Mouse (Mus musculus) cerebellum, adult 11-12 months (tissue): ENCODE data around the gene Invs.

Source experiments
- DNase-seq: peaks from one replicate; pipeline ENCODE4 v3.0.0; 2022

Invs gene

DNA sequence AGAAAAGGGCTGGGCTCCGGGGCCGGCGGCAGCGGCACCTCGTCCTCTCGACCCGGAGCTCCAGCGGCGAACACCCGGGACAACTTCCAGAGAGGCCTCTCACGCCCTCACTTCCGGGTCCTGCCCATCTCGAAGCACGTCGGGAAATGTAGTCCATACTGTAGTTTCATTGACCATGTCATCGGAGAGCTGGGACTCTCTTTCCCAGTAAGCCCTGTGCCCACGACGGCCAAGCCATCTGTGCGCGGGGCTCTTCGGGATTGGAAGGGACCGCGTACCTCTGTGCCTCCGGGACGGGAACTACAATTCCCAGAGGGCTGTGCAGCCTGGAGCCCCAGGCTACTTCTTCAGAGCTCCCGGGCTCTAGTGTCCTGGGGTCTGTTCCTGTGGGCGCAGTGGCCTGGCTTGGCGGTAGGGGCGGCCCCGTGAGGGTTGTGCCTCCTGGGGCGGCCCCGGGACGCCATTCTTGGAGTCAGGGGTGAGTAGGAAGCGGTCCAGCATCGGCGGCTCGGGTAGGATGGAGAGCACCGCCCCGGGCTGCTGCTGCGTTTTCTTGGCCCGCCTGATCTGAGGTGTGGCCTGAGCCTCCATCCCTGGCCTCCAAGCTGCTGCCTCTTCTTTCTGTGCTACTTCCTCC lies at the start of gene Invs, which contains the start of gene Erp44:
Gene Invs (plus strand): TSS at position 263 of the 637 bp plus-strand sequence.
Gene Erp44 (minus strand): TSS at position 61 of the 637 bp plus-strand sequence.
- peak; percentile 98 for DNase-seq

DNA sequence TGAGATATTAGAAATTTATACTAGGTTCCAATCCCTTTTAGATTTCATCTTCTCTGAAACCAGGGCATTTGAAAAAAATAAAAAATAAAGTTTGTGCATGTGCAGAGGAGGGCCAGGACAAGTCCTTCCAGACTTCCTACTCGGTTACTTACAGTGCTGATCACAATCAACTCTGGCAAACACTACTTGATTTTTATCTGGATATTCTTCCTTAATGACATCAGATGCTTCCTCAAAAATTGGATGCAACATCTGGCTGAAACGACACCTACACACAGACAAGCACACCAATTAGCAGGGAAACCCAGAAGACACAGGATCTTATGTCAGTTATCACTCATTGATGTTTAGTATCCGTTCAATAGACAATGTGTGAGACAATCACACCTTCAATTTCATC lies 42.8 kb upstream of the Invs start:
- DNase-seq: no peak

DNA sequence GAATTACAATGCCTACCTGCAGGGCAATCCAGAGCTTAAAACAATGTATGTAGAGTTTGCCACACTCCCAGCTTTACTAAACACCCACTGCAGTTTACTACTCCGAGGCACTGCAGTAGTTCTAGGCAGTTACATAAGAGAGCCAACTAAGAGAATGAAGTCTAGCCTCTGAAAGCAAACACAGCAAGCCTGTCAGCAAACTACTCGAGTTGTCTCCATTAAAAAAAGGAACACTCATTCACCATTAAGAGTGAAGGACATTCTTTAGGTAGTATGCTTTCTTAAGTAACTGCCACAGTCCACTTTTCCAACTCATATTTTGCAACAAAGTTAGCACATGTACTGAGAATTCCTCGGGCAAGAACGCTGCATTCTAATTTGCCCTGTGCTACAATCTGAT lies 40.5 kb upstream of the Invs start:
- no peak for DNase-seq

DNA sequence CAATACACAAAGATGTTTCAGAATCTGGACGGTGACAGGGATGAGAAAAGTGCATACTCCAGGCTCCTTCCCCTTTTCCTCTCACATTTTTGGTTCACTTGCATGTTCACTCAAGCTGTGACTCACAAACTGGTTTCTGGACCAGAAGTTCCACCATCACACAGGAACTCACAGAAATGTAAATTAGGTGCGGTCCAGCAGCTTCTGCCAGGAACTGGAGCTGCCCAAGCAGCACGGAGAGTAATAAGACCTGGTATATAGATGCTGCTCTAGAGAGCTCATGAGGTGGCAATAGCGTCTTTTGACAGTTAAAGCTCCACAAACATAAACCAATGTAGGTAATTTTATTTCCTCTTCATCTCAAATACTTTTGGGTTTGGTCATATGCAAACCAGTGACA lies 37.1 kb upstream of the Invs start:
- no peak for DNase-seq

DNA sequence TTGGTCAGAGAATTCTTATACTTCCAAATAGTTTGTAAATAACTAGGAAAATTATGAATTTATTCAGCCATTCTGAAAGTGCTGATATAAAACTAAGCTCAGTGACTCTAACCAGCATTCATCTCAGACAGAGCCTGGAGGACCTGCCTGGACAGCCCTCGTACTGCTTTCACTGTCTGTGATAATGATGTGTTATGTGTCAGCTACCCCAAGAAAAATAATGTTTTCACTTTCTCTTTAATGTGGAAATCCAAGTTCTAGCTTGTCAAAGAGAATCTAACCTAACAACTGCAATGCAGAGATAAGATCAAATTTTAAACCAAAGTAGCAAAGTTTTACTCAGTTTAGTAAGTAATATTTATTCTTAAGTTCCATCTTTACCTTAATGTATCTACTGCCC lies 35.8 kb upstream of the Invs start:
- DNase-seq: no peak

DNA sequence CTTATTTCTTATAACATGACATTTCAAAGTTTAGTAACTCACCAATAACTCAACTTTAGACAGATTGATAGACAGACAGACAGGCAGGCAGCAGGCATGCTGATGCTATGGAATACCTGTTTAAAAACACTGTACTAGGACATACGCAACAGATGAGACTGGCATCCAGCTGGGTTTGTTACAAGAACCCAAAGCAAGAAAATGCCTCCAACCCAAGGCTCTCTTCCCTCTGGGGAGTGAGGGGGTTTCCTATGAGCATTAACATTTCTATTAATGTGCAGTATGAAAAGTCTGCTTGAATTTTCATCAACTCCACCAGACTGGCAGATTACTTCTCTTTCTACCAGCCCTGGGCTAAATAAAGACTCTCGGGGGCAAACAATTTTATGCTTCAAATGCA lies 35.3 kb upstream of the Invs start:
- DNase-seq: no peak

DNA sequence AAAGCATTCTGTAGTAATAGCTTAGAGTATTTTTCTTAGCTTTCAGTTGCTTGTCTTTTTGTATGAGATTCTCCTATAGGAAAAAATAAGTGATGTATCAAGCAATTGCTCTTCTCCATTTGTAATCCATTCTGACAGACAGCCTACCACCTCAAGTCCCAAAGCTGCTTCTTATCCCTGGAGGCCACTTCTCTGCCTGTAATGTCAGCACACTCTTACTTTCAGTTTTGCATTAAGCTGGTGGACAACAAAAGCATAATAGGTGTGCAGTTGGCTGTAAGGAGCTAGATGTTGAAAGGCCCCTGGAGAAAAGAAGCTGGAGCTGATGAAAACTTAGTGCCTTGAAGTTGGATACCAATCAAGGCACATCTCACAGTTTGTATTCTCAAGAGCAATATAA lies 26.3 kb upstream of the Invs start:
- no peak for DNase-seq

DNA sequence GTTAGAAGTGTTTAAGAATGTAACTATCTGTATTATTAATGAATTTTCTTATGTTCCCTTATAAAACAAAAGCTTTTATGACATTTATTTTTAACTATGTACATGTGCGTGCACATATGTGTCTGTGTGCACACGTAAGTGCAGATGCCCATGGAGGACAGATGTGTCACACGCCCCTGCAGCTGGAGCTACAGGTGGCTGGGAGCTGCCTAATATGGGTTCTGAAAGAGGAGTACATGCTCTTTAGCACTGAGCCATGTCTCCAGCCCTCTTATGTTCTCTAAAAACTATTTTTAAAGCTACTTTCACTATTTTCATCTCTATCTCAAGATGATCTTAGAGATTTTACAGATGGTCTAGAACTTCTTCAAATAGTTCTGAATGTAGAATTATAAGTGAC lies 21.5 kb upstream of the Invs start:
- no peak for DNase-seq

DNA sequence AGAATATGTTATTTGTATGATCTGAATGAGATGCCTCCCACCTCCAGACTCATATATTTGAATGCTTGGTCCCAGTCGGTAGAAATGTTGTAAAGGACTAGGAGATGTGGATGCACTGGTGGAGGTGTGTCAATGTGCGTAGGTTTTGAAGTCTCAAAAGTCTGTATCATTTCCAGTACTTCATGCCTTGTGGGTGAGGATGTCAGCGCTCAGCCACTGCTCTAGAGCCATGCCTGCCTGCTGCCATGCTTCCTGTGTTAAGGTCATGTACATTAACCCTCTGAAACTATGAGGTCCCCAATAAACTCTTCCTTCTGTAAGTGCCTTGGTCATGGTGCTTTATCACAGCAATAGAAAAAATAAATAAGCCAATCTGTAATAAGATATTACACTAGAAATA lies 11.9 kb upstream of the Invs start:
- DNase-seq: no peak

DNA sequence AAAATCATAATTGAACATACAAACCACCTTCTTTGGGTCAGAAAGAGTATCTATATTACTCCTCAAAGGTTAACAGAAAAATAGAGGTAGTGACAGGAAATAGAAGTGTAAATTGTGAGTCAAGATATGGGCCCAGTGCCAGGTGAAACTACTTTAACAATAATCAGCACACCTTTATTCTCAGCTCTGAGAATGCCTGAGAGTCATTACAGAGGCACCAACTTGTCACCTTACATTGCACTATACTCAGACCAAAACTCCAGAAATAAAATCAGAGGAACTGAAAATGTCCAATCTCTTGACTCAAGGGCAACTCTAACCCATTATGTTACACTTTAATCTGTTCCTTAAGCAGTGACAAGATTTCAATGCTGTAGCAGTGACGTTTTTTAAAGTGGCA lies 11.4 kb upstream of the Invs start:
- no peak for DNase-seq

DNA sequence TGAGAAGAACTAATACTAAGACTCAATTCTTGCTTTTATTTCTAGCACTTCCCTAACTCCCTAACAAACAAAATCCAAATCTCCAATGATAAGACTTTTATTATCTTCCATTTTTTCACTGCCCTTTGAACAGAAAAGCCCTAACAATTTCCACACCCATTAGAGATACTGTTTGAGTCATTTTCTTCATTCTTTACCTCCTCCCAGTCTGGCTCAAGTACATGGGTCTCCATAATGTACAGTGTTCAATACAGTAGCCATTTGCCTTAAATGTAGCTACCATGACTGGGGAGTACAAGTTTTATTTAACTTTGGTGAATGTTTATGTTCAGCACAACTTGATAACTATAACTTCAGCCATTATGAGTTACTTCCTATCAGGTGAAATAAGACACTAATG lies 9.0 kb upstream of the Invs start:
- no peak for DNase-seq

DNA sequence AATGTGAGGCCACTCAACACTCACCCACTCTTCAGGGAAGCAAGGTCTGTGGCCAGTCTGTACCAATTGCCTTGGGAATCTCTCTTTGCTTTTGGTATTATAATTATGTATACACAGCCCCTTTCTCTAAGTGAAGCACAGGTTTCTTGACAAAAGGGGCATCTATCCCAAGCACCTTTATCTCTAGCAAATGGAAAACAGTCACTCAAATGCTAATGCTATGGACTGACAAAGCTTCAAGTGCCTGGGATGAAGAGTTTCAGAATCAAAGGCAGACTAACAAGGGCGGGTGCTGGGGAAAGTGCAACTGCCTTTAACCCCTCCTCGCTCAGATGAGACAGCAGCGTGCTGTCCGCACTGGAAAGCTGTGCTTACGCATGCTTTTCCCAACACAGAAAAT lies 7.7 kb upstream of the Invs start:
- DNase-seq: no peak

DNA sequence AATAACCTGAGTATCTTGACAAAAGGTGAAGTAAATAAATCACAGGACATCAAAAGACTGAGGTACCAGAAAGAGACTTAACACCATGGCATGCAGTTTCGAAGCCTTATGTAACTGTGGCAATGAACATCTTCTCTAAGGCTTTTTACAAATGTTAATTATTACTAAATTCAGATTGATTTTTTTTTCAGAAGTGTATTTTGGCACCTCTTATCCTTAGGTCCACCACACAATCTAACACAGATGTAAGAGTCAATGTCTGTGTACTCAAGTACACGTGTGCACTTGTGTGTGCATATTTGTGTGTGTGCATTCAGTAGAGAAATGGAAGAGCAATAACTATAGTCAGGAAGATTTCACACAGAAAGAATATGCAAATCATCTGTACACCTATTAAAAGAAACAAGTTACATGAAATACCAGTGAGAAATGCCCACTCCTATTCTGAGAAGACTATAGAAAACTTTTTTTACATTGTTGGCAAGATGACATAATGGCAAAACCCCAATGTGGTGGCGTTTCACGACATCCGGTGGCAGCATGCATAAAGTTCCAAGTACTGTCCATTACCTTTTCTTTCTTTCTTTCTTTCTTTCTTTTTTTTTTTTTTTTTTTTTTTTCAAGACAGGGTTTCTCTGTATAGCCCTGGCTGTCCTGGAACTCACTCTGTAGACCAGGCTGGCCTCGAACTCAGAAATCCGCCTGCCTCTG lies 6.3 kb upstream of the Invs start:
- DNase-seq: no peak

DNA sequence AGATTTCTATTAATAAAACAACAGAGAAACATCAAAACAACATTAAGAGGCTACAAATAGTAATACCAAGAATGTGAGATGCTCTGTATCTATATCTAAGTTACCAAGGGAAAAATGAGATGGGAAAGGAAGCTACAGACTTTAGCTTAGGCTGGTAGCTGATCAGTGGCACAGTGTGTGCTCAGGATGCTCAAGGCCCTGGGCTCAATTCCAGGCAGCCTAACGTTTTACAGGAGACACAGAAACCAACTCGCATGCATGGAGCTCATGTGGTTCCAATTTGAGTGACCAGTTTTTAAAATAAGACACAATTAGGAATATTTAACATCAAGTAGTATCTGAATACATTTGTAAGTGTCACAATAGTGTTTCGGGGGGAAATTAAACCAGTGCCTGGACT lies 3.8 kb upstream of the Invs start:
- DNase-seq: no peak

DNA sequence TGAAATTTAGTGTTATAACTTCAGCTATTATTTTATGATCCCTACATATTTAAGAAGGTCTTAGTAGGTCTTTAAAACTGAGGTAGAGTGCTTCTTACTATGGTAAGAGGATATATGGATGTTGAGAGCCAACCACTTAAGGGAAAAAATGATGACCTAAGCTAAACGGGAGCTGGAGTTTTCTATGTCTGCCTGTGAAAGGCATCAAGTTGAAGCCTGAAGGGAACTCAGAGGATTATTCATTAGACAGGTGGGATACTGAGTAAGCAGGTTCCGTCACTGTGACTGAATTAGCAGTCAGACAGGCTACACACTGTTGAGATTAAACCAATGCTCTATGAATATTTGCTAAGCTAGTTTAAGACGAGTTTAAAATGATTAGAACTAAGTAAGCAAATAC lies 2.5 kb upstream of the Invs start:
- no peak for DNase-seq

DNA sequence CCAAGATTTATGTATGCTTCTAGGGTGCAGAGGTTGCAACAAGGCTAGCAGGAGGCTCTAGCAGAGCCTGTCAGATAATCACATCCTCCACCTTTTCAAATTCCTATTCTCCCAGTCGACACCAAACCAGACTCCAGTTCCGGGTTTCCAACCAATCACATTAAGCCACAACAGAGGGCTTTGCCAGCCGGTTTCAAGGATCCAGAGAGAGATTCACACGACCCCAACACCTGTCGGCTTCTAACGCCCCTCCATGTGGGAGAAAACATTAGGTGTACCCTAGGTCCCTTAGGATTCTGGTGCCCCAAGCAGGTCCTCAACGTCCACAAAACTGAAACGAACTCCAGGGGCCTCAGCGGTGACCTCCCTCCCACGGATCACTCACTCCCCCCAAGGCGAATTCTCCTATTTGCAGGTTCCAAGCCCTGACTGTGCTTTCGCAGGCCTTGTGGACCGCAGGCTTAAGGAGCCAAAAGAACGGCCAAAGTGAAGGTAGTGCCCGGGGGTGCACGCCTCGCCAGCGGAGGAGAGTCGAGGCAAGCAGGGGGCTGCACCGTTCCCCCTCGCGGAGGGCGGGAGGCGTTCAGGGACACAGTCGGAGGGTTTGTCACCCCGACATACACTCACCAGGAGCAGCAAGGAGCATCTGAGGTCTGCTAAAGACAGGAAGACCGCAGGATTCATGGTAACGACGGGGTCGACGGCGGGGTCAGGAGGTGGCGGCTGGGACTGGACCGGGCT lies 633 bp upstream of the Invs start:
- no peak for DNase-seq

DNA sequence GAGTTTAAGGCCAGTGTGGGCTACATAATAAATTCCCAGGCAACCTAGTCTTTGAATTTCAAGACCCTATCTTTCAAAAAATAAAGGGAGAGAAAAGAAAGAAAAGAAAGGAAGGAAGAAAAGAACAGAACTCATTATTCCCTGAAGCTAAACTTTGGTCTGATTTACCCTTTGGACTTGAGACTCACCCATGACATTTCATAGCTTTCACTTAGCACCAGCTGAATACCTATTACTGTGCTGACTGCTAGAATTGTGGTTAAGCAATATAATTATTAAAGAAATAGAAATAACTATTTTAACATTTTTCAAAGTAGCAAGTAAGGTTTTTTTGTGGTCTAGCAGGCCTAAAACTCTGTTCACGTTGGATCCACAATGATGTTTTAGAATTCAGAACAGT lies 1.6 kb downstream of the Invs start:
- DNase-seq: no peak

DNA sequence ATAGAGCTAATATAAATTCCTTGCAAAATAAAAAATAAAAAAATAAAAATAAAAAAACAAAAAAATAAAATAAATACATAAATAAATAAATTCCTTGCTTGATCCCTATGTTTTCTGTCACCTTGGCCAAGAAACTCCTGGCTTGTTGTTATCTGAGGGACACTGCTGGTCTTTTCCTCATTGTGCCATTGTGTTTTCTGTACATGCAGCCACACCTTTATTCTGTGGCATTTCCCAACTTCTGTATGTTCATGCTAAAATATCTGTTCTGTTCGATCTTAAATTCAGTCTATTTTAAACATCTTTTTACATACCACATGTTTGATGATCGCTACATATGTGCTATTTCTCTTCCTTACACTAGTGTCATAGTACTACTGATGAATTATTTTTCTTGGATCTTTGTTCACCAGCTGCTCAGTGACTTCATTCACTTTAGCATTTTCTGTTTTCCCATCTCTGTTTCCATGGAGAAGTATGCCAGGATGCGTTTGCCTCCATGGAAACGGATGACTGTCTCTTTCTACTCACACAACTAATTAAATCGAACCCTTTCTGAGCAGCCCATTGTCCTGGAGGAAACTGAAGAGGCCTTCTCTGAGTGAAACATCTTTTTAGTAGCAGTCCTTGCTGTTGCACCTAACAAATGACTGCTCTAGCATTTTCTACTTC lies 7.7 kb downstream of the Invs start:
- DNase-seq: no peak

DNA sequence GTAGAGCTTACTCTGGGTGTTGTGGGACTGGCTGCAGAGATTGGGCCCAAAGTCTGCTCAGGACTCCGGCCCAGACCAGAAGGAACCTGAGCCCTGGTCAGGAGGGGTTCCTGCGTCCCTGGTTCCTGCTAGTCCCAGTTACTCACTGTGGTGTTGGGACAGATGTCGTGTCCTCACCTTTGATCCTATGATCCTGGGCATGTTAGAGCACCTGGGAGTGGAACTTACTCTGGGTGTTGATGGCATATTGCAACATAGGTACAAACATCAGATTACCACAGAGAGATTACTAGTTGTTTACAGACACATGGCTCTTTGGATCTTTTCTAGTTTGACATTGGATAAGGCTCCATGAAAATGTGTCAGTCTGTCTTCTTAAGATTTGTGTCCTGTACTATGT lies 35.3 kb downstream of the Invs start:
- DNase-seq: no peak

DNA sequence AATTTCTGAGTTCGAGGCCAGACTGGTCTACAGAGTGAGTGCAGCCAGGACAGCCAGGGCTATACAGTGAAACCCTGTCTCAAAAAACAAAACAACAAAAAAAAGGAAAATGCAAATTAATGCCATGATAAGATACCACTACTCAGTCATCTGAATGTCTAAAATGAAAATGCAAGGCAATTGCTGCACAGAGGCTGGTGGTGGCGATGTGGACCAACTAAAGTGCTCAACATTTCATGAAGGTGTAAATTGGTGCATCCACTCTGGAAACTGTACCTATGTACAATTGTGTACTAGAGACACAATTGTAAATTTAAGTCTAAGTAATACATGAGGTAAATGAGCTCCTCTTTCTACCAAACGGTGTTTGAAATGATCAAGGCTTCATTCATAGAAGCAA lies 36.5 kb downstream of the Invs start:
- DNase-seq: no peak

DNA sequence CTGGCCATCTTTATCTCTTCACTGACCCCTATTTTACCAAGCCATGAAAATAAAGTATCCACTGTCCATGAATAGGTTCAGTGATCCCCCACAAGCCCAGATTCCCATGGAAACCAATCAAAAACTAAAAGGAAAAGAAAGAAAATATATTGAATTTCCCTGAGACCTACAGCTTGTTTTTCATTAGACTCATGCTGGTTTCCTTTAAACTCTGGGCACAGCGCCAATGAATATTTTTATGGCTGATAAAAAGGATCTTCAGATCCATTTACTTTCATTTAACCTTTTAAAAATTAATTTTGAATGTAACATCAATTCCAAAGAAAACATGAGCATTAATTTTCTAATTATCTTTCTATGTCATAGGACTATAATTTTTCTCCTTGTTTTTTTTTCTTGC lies 41.7 kb downstream of the Invs start:
- no peak for DNase-seq

DNA sequence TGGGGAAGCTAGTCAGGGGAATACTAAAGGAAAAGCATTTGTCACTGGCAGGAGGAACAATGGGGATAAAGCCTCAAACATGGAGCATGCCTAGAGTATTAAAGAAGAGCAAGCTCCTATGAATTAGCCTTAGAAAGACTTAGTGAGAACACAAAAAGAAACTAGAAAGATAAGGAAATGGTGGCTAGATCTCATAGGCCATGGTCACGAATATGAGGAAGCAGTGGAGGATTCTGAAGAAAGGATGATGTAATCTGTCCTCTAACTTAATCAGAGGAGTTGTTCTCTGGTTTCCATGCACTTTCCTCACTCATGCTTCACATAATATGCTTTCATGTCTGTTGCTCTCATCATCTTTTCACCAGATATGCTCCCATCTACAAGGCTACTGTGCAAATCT lies 42.5 kb downstream of the Invs start:
- no peak for DNase-seq

DNA sequence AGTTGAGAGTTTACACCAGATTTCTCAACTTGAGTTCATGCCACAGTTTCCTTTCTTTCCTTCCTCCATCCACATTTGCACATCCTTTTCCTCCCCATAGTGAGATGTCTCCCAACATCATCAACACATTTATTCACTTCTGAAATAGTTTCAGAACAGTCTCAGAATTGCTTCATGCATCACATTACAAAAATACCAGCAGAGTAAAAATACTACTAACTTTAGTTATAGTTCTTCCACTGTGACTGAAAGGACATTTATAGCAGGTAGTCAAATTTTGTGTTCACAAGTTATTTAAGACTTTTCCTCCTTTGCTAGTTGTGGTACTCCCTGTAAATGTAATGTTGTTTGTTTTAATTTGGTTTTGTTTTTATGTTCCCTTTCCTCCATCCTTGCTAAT lies 47.6 kb downstream of the Invs start:
- no peak for DNase-seq

DNA sequence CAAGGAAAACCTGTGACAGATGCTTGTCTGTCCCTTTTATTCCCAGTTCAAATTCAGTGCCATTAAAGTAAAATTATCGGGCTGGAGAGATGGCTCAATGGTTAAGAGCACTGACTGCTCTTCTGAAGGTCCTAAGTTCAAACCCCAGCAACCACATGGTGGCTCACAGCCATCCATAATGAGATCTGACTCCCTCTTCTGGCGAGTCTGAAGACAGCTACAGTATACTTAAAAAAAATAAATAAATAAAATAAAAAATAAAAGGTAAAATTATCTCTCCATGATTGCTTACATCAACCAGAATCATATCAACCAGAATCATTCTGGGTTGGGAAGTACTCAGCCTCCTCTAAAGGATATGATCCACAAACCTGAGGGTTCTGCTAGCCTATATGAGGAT lies 48.5 kb downstream of the Invs start:
- no peak for DNase-seq
